Mouse (Mus musculus) CD4-positive, CD25-positive, alpha-beta regulatory T cell, adult 2 months (primary cell): ENCODE data around the gene Grin3b.

ENCODE experiments used
- DNase-seq: peaks from one replicate; pipeline ENCODE4 v3.0.0-alpha.2; 2012; ENCODE audit warnings: low read depth, low spot score

Gene Grin3b

GRCm38 (mm10) chr10:79988506-79989271, 18.2 kb downstream of the Grin3b start, which contains the start of gene Cnn2:
Gene Cnn2, plus strand, starts transcription at chr10:79988584.
- peak; percentile 72 for DNase-seq

GRCm38 (mm10) chr10:79989272-79989786, 18.8 kb downstream of the Grin3b start:
- no peak for DNase-seq

- DNase-seq, result no peak
Measured at GRCm38 (mm10) chr10:79989870-79990269, 19.4 kb downstream of the Grin3b start.

GRCm38 (mm10) chr10:79991099-79991498, 20.6 kb downstream of the Grin3b start:
- DNase-seq, result peak; percentile 41

GRCm38 (mm10) chr10:79991548-79991947, 21.0 kb downstream of the Grin3b start:
- peak; percentile 49 for DNase-seq

- DNase-seq, result peak; percentile 74
Measured at GRCm38 (mm10) chr10:79994397-79995115, 24.0 kb downstream of the Grin3b start.

GRCm38 (mm10) chr10:79995636-79996035, 25.1 kb downstream of the Grin3b start:
- DNase-seq, result peak; percentile 38

- DNase-seq, result peak; percentile 96
Measured at GRCm38 (mm10) chr10:79996272-79997033, 25.9 kb downstream of the Grin3b start, which contains the start of gene Abca7. Gene Abca7, plus strand, starts transcription at chr10:79996494.

GRCm38 (mm10) chr10:79997034-79997760, 26.7 kb downstream of the Grin3b start:
- DNase-seq, result peak; percentile 69

GRCm38 (mm10) chr10:79997819-79998218, 27.3 kb downstream of the Grin3b start:
- DNase-seq, result no peak

GRCm38 (mm10) chr10:80001945-80002344, 31.4 kb downstream of the Grin3b start:
- DNase-seq, result no peak

GRCm38 (mm10) chr10:80002829-80003228, 32.3 kb downstream of the Grin3b start:
- no peak for DNase-seq

- DNase-seq, result no peak
Measured at GRCm38 (mm10) chr10:80003374-80004232, 33.1 kb downstream of the Grin3b start.

GRCm38 (mm10) chr10:80004233-80004705, 33.8 kb downstream of the Grin3b start:
- DNase-seq, result no peak

- DNase-seq, result no peak
Measured at GRCm38 (mm10) chr10:80011740-80012139, 41.2 kb downstream of the Grin3b start.

- DNase-seq, result no peak
Measured at GRCm38 (mm10) chr10:80013609-80014008, 43.1 kb downstream of the Grin3b start.

- peak; percentile 57 for DNase-seq
Measured at GRCm38 (mm10) chr10:80014484-80015290, 44.2 kb downstream of the Grin3b start.

- DNase-seq, result no peak
Measured at GRCm38 (mm10) chr10:80015583-80015982, 45.1 kb downstream of the Grin3b start.

GRCm38 (mm10) chr10:80016511-80016910, 46.0 kb downstream of the Grin3b start, which contains the start of gene Arhgap45:
Gene Arhgap45, plus strand, starts transcription at chr10:80016653.
- DNase-seq, result peak; percentile 93
